Comparison of ENCODE assay signal across 21 mouse cellular contexts in genomic region chr12:85850661-85851060, GRCm38 (mm10).
"Had no signal": no experiment of that assay in that cellular context is flagged by ENCODE, and none has a peak within 500 bp of the region (broad histone marks: within the 10 kb centered on the region; RNA-seq: fewer than 3 reads in every experiment).

No protein-coding gene starts in this region.

- H3K4me1 ChIP-seq: heart, embryonic 12.5 days; hindbrain, embryonic 13.5 days; hindbrain, embryonic 15.5 days; kidney, embryonic 15.5 days; limb, embryonic 13.5 days; limb, embryonic 15.5 days; liver, embryonic 13.5 days had no signal

- H3K9me3 ChIP-seq: heart, embryonic 12.5 days; hindbrain, embryonic 13.5 days; hindbrain, embryonic 15.5 days; kidney, embryonic 15.5 days; limb, embryonic 13.5 days; limb, embryonic 15.5 days; liver, embryonic 13.5 days had no signal

- H3K4me3 ChIP-seq: heart, adult 2 months; heart, embryonic 12.5 days; hindbrain, embryonic 13.5 days; hindbrain, embryonic 15.5 days; kidney, embryonic 15.5 days; limb, embryonic 13.5 days; limb, embryonic 15.5 days; liver, embryonic 13.5 days had no signal

- H3K27me3 ChIP-seq: heart, embryonic 12.5 days; hindbrain, embryonic 13.5 days; hindbrain, embryonic 15.5 days; kidney, embryonic 15.5 days; limb, embryonic 13.5 days; limb, embryonic 15.5 days; liver, embryonic 13.5 days had no signal

- DNase-seq: gastrocnemius, postnatal 14 days; gastrocnemius, postnatal 36 days; heart, adult 2 months; heart, postnatal 10 days; kidney, adult 11 months; kidney, adult 2 months; kidney, adult 9 months; kidney, postnatal 14 days; kidney, postnatal 36 days; layer of hippocampus, adult 9-11 months; layer of hippocampus, postnatal 36 days; left cerebral cortex, postnatal 4 days; liver, embryonic 13.5 days had no signal

- H3K27ac ChIP-seq: heart, adult 2 months; hindbrain, embryonic 13.5 days; hindbrain, embryonic 15.5 days; hindbrain, postnatal 0 days; kidney, embryonic 15.5 days; kidney, postnatal 0 days; limb, embryonic 13.5 days; limb, embryonic 15.5 days; liver, embryonic 13.5 days had no signal
